Mouse (Mus musculus) stomach, postnatal 0 days (tissue): ENCODE measurements around the gene Oaf.

Experiments used
- CTCF ChIP-seq: IDR thresholded peaks from 2 replicates; pipeline ENCODE4 v1.5.1; 2016; ENCODE audit warnings: antibody characterized with exemption, low read depth, mild to moderate bottlenecking, moderate library complexity
- EP300 ChIP-seq: optimal IDR thresholded peaks from 2 replicates; pipeline ENCODE3; 2016; ENCODE audit warnings: antibody characterized with exemption

DNA sequence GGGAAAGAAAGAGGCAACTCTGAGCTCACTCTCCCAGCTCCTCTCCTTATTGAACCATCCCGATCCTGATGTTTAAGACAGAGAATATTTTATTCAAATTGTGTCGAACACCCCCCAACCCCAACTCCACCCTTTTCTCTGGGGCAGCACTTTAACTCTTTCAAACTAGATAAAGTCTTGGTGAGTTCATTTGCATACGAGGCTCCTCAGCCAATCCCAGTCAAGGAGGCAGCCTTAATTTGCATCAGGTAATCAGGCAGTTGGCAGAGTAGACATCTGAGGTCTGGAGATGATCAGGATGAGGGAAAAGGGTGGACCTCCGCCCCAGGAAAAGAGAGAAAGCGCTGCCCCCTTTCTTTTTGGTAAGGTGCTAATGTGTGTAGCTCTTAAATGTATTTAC, 39.5 kb downstream of the Oaf start:
- TF ChIP-seq CTCF = no peak
- no peak for TF ChIP-seq EP300
